Mouse (Mus musculus) heart, adult 2 months (tissue): ENCODE measurements around the gene Entr1. TPM values are rescaled to one million over a fixed set of nuclear protein-coding genes. Genes with fewer than 3 reads are reported as not detected.
"Not testable (repeated sequence)": the region's sequence is repeated elsewhere in the genome, so short reads cannot be mapped to it uniquely, and the experiment has no call there.

Experiments
- DNase-seq, 2 experiments: peaks; one replicate each; pipeline ENCODE4 v3.0.0; 2021
- H3K27ac ChIP-seq: fragments of 200-600 bp; 2 replicates; pipeline ENCODE4 v1.8.1; 2022
- H3K27me3 ChIP-seq: fragments of 200-500 bp; 2 replicates; pipeline ENCODE4 v1.6.1; 2012; ENCODE audit warnings: mild to moderate bottlenecking, low read length, inconsistent platforms, mixed read lengths; ENCODE audit not compliant: control insufficient read depth, insufficient read depth
- H3K36me3 ChIP-seq: fragments of 200-500 bp; 2 replicates; pipeline ENCODE4 v1.6.1; 2012; ENCODE audit warnings: low read length, inconsistent platforms; ENCODE audit not compliant: control insufficient read depth, insufficient read depth
- H3K4me1 ChIP-seq: fragments of 200-500 bp; 2 replicates; pipeline ENCODE4 v1.6.1; 2011; ENCODE audit warnings: low read length; ENCODE audit not compliant: control insufficient read depth, insufficient read depth
- H3K4me3 ChIP-seq: fragments of 200-600 bp; 2 replicates; pipeline ENCODE4 v1.8.1; 2022
- H3K79me2 ChIP-seq: fragments of 200-500 bp; replicated peaks from 2 replicates; pipeline ENCODE4 v1.6.1; 2012; ENCODE audit warnings: mild to moderate bottlenecking, inconsistent platforms, low read length, moderate library complexity, mixed read lengths; ENCODE audit not compliant: control insufficient read depth, insufficient read depth
- H3K9ac ChIP-seq: fragments of 200-500 bp; 2 replicates; pipeline ENCODE4 v1.6.1; 2012; ENCODE audit warnings: low read depth, mild to moderate bottlenecking, control low read depth, inconsistent platforms, low read length, mixed read lengths
- CTCF ChIP-seq: fragments of 200-600 bp; IDR thresholded peaks from 2 replicates; pipeline ENCODE4 v1.8.1; 2022; ENCODE audit warnings: antibody characterized with exemption, mild to moderate bottlenecking, moderate library complexity
- EP300 ChIP-seq: fragments of 200-500 bp; IDR thresholded peaks from 2 replicates; pipeline ENCODE4 v1.6.1; 2011; ENCODE audit warnings: low read depth, low read length, control low read depth; ENCODE audit not compliant: insufficient read depth
- POLR2A ChIP-seq: fragments of 200-500 bp; IDR thresholded peaks from 2 replicates; pipeline ENCODE4 v1.6.1; 2011; ENCODE audit warnings: mild to moderate bottlenecking, low read depth, low read length, control low read depth; ENCODE audit not compliant: insufficient read depth
- WGBS: fragments of 180-500 bp; shearing (Covaris S2); methylation state at CpG from one replicate; pipeline ENCODE4 v1.1.7; 2018; 5-methylcytosine and 5-hydroxymethylcytosine counted together
- intact Hi-C: fragments of 180-260 bp; cut with DNase I; formaldehyde crosslinking; loops from one replicate; pipeline ENCODE4 v1.15.1; 2025
- polyA plus RNA-seq: library from polyadenylated mRNA; depleted of rRNA; stranded (reverse); fragments of >200 nt; gene quantifications from 2 replicates; pipeline ENCODE4 v1.2.3, GENCODE M21; 2012
- total RNA-seq, 2 experiments: library from RNA; stranded (reverse); gene quantifications; 2 replicates each; pipeline ENCODE4 v1.2.3; 2021

Entr1 gene
- total and polyA plus RNA-seq, 3 experiments = 40.5 to 59.7 (median 46.9) TPM

GRCm38 (mm10) chr2:26387713-26388112 is 1.4 kb downstream of the Entr1 start:
- TF ChIP-seq CTCF (no peak), EP300 (no peak), POLR2A (no peak)
- H3K27ac ChIP-seq = no peak overlapping the region
- 79% methylated on average over 3 of the region's 3 CpGs for WGBS
- no peak overlapping the region for H3K4me3 ChIP-seq
- H3K9ac ChIP-seq = no peak overlapping the region
- H3K4me1 ChIP-seq = peaks cover 3% of the 10 kb centered on the region
- H3K27me3 ChIP-seq = no peaks in the 10 kb centered on the region
- no peaks in the 10 kb centered on the region for H3K79me2 ChIP-seq
- DNase-seq = no peak
- no peaks in the 10 kb centered on the region for H3K36me3 ChIP-seq
- intact Hi-C loops = loop anchor here (5.0 to 10.0 kb wide), 2 partner anchors 35 to 153 kb away; partner anchors contain the start of genes Dnlz and Qsox2

DNA sequence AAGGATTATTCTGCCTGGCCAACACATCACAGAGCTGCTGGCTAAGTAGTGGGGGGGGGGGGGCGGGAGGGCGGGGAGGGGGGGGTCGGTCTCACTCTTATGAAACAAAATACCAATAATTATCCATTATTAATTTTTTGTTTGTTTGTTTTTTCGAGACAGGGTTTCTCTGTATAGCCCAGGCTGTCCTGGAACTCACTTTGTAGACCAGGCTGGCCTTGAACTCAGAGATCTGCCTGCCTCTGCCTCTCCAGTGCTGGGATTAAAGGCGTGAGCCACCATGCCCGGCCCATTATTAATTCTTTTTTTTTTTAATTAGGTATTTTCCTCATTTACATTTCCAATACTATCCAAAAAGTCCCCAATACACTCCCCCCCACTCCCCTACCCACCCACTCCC is 8.2 kb downstream of the Entr1 start:
- Histone ChIP-seq H3K4me3 (peak overlapping the region; percentile 83), H3K9ac (peak overlapping the region; percentile 43; the same call in 1 of the 2 replicates)
- intact Hi-C loops = loop anchor here (10.0 kb wide), 1 partner anchor 146 kb away; the partner anchor contains the start of gene Qsox2
- not testable (repeated sequence) for DNase-seq, H3K79me2 ChIP-seq, H3K27me3 ChIP-seq, H3K27ac ChIP-seq, H3K4me1 ChIP-seq, H3K36me3 ChIP-seq
- WGBS = 29% methylated on average over 6 of the region's 6 CpGs

- WGBS = under 1% methylated on average over 38 of the region's 38 CpGs
- peak within 1 kb of the TSS; percentile 83 for H3K4me3 ChIP-seq
- TF ChIP-seq POLR2A (peak; percentile 58; the same call in 1 of the 2 replicates), EP300 (no peak)
- H3K27ac ChIP-seq = peak within 1 kb of the TSS; percentile 4
- DNase-seq = peak; percentile 86 to 87
- H3K27me3 ChIP-seq = no peaks in the 10 kb centered on the region
- 0 out of 2 replicates have a peak, but pooled peaks cover 3% of the 10 kb centered on the region for H3K79me2 ChIP-seq
- intact Hi-C loops = loop anchor here (10.0 kb wide), 1 partner anchor 145 kb away; the partner anchor contains the start of gene Qsox2
- peak within 1 kb of the TSS; percentile 86 for H3K9ac ChIP-seq
- peaks cover 3% of the 10 kb centered on the region for H3K4me1 ChIP-seq
- H3K36me3 ChIP-seq = no peaks in the 10 kb centered on the region
Measured at GRCm38 (mm10) chr2:26380131-26380771, 8.9 kb downstream of the Entr1 start, which contains the start of gene Snapc4. Snapc4 (minus strand) TSS chr2:26380653.

DNA sequence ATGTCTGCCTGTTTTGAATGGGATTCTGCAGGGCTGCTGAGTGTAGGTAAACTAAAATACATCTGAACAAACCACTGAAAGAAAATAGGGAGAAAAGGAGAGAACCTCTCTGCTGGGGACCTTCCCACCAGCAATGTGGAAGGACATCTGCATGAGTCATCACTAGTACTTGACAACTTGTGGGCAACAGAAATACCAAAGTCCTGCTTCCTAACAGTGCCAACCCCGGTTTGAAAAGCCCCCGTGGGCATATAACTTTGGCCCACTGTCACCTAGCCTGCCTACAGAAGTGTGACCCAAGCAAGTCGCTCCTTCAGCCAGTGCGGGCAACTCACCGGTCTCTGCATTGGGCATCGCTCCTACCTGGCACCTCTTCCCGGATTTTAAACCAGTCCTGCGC is 16.7 kb downstream of the Entr1 start:
- H3K4me1 ChIP-seq = no peaks in the 10 kb centered on the region
- H3K36me3 ChIP-seq = no peaks in the 10 kb centered on the region
- 94% methylated on average over 8 of the region's 8 CpGs for WGBS
- no peak for TF ChIP-seq EP300
- TF ChIP-seq CTCF = no peak
- no peak for TF ChIP-seq POLR2A
- no peaks in the 10 kb centered on the region for H3K79me2 ChIP-seq
- no peaks in the 10 kb centered on the region for H3K27me3 ChIP-seq
- no peak for DNase-seq
- no peak overlapping the region for H3K9ac ChIP-seq
- intact Hi-C loops = no loop called here
- H3K27ac ChIP-seq = no peak overlapping the region
- no peak overlapping the region for H3K4me3 ChIP-seq

DNA sequence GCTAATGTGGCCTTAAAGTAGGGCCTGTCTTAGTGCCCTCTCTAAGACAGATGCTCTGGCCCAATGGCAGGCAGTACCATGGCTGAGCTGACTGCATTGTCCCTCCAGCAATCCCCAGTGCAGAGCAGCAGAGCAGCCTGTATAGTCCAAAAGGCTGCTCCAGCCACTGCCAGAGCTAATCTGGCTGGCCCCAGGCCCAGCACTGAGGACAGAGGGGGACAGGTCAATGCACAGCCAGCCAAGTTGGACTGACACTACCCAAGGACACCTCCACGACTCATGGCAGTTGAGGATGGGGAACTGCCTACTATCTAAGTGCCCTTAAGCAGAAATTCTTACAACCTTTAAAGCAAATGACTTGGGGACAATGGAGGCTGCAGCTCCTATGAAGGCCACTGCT is 20.5 kb downstream of the Entr1 start:
- no peak for TF ChIP-seq EP300
- TF ChIP-seq POLR2A = no peak
- H3K4me1 ChIP-seq = peaks cover 9% of the 10 kb centered on the region
- H3K36me3 ChIP-seq = no peaks in the 10 kb centered on the region; the same call in none of the 2 replicates
- H3K9ac ChIP-seq = no peak overlapping the region
- H3K4me3 ChIP-seq = no peak overlapping the region
- DNase-seq = peak; percentile 66 to 81
- H3K79me2 ChIP-seq = no peaks in the 10 kb centered on the region
- H3K27ac ChIP-seq = peak overlapping the region; percentile 65
- WGBS = 38% methylated on average over 1 of the region's 1 CpGs
- no peaks in the 10 kb centered on the region for H3K27me3 ChIP-seq
- intact Hi-C loops = no loop called here

- Histone ChIP-seq H3K79me2 (no peaks in the 10 kb centered on the region), H3K4me3 (no peak overlapping the region), H3K27ac (peak overlapping the region; percentile 9; the same call in 1 of the 2 replicates), H3K9ac (no peak overlapping the region), H3K27me3 (no peaks in the 10 kb centered on the region), H3K4me1 (peaks cover 9% of the 10 kb centered on the region), H3K36me3 (no peaks in the 10 kb centered on the region; the same call in none of the 2 replicates)
- intact Hi-C loops = no loop called here
- TF ChIP-seq EP300 = no peak
- TF ChIP-seq CTCF = no peak
- TF ChIP-seq POLR2A = no peak
- DNase-seq = no peak
- WGBS = 90% methylated on average over 6 of the region's 6 CpGs
Measured at GRCm38 (mm10) chr2:26367911-26368310, 21.2 kb downstream of the Entr1 start.
